9 mouse cellular contexts compared by ENCODE assay signal in genomic region chr1:120685650-120686244, GRCm38 (mm10).
DNase-seq lines count a peak whose midpoint lies in the region; ATAC-seq and TF ChIP-seq lines count a peak whose summit lies in the region.
"Had no signal": no experiment of that assay in that cellular context is flagged by ENCODE, and none has a peak within 500 bp of the region (broad histone marks: within the 10 kb centered on the region; RNA-seq: fewer than 3 reads in every experiment).

No protein-coding gene starts in this region.

- peak; percentile 46 for TF ChIP-seq CTCF in liver, postnatal 0 days (IDR thresholded peaks at IDR 0.05; ENCODE audit: low read depth)

- no peak for DNase-seq in forebrain, embryonic 11.5 days (ENCODE audit: low spot score)
- DNase-seq in liver, postnatal 0 days, result no peak
- no peak for DNase-seq in liver, embryonic 11.5 days (ENCODE audit: low spot score)
- no peak for DNase-seq in neural tube, embryonic 11.5 days (ENCODE audit: low spot score)
- no peak for DNase-seq in urinary bladder, postnatal 36 days (ENCODE audit: low spot score in 2 of 2)
- DNase-seq in left cerebral cortex, postnatal 36 days (ENCODE audit: low spot score in 2 of 2), result no peak

- no peak overlapping the region for H3K4me3 ChIP-seq in forebrain, embryonic 11.5 days (ENCODE audit: low read depth, low read length)
- no peak overlapping the region for H3K4me3 ChIP-seq in forebrain, embryonic 12.5 days (replicated peaks)
- H3K4me3 ChIP-seq in liver, postnatal 0 days (ENCODE audit: low read depth, low read length), result no peak overlapping the region
- no peak overlapping the region for H3K4me3 ChIP-seq in liver, embryonic 11.5 days (ENCODE audit: low read depth, low read length)
- H3K4me3 ChIP-seq in hindbrain, embryonic 12.5 days, result no peak overlapping the region
- H3K4me3 ChIP-seq in neural tube, embryonic 11.5 days (ENCODE audit: low read depth, low read length), result no peak overlapping the region
- H3K4me3 ChIP-seq: intestine, embryonic 15.5 days had no signal

- H3K4me2 ChIP-seq in forebrain, embryonic 11.5 days (ENCODE audit: low read depth, low read length, severe bottlenecking), result no peak overlapping the region
- H3K4me2 ChIP-seq in forebrain, embryonic 12.5 days, result no peak overlapping the region
- no peak overlapping the region for H3K4me2 ChIP-seq in liver, postnatal 0 days (ENCODE audit: low read depth, low read length)
- H3K4me2 ChIP-seq in liver, embryonic 11.5 days, result no peak overlapping the region
- no peak overlapping the region for H3K4me2 ChIP-seq in hindbrain, embryonic 12.5 days (replicated peaks)
- H3K4me2 ChIP-seq in neural tube, embryonic 11.5 days (ENCODE audit: low read depth), result no peak overlapping the region
- H3K4me2 ChIP-seq: intestine, embryonic 15.5 days had no signal

- intact Hi-C loops in left cerebral cortex, postnatal 36 days (cut with DNase I), result no loop called here

- H3K27me3 ChIP-seq in forebrain, embryonic 11.5 days (ENCODE audit: control insufficient read depth, insufficient read depth, low read length), result no peaks in the 10 kb centered on the region
- no peaks in the 10 kb centered on the region; the same call in 1 of the 2 replicates for H3K27me3 ChIP-seq in forebrain, embryonic 12.5 days
- H3K27me3 ChIP-seq in liver, postnatal 0 days (ENCODE audit: insufficient read depth, low read length), result no peaks in the 10 kb centered on the region
- H3K27me3 ChIP-seq in liver, embryonic 11.5 days (replicated peaks; ENCODE audit: control insufficient read depth, insufficient read depth, low read length), result no peaks in the 10 kb centered on the region
- 0 out of 2 replicates have a peak, but pooled peaks cover 2% of the 10 kb centered on the region for H3K27me3 ChIP-seq in hindbrain, embryonic 12.5 days
- no peaks in the 10 kb centered on the region for H3K27me3 ChIP-seq in neural tube, embryonic 11.5 days (ENCODE audit: control insufficient read depth, insufficient read depth, low read length)
- H3K27me3 ChIP-seq: intestine, embryonic 15.5 days had no signal

- H3K4me1 ChIP-seq in forebrain, embryonic 11.5 days (replicated peaks; ENCODE audit: control insufficient read depth, insufficient read depth, low read length), result no peaks in the 10 kb centered on the region
- no peaks in the 10 kb centered on the region for H3K4me1 ChIP-seq in forebrain, embryonic 12.5 days
- no peaks in the 10 kb centered on the region for H3K4me1 ChIP-seq in liver, postnatal 0 days (ENCODE audit: insufficient read depth)
- no peaks in the 10 kb centered on the region for H3K4me1 ChIP-seq in liver, embryonic 11.5 days (replicated peaks; ENCODE audit: control insufficient read depth, insufficient read depth, low read length)
- H3K4me1 ChIP-seq in hindbrain, embryonic 12.5 days, result peaks cover 3% of the 10 kb centered on the region; the same call in 1 of the 2 replicates
- no peaks in the 10 kb centered on the region for H3K4me1 ChIP-seq in neural tube, embryonic 11.5 days (ENCODE audit: control insufficient read depth, insufficient read depth, low read length)
- H3K4me1 ChIP-seq: intestine, embryonic 15.5 days had no signal

- H3K27ac ChIP-seq in forebrain, embryonic 11.5 days (ENCODE audit: low read depth, low read length), result no peak overlapping the region
- no peak overlapping the region for H3K27ac ChIP-seq in forebrain, embryonic 12.5 days
- H3K27ac ChIP-seq in liver, postnatal 0 days (ENCODE audit: low read depth), result no peak overlapping the region
- no peak overlapping the region for H3K27ac ChIP-seq in liver, embryonic 11.5 days (ENCODE audit: low read depth, low read length)
- no peak overlapping the region for H3K27ac ChIP-seq in hindbrain, embryonic 12.5 days
- H3K27ac ChIP-seq in neural tube, embryonic 11.5 days (ENCODE audit: low read depth, low read length), result no peak overlapping the region
- H3K27ac ChIP-seq: intestine, embryonic 15.5 days had no signal

- H3K9ac ChIP-seq in forebrain, embryonic 11.5 days (ENCODE audit: low read length), result no peak overlapping the region
- H3K9ac ChIP-seq in forebrain, embryonic 12.5 days, result no peak overlapping the region
- no peak overlapping the region for H3K9ac ChIP-seq in liver, postnatal 0 days (replicated peaks)
- H3K9ac ChIP-seq in liver, embryonic 11.5 days (ENCODE audit: low read depth, low read length), result no peak overlapping the region
- no peak overlapping the region for H3K9ac ChIP-seq in hindbrain, embryonic 12.5 days
- no peak overlapping the region for H3K9ac ChIP-seq in neural tube, embryonic 11.5 days (ENCODE audit: low read length)
- H3K9ac ChIP-seq: intestine, embryonic 15.5 days had no signal

- H3K36me3 ChIP-seq in forebrain, embryonic 11.5 days (ENCODE audit: control insufficient read depth, insufficient read depth, low read length), result no peaks in the 10 kb centered on the region
- no peaks in the 10 kb centered on the region for H3K36me3 ChIP-seq in forebrain, embryonic 12.5 days (replicated peaks)
- H3K36me3 ChIP-seq in liver, postnatal 0 days (replicated peaks; ENCODE audit: insufficient read depth, low read length), result no peaks in the 10 kb centered on the region
- no peaks in the 10 kb centered on the region for H3K36me3 ChIP-seq in liver, embryonic 11.5 days (ENCODE audit: control insufficient read depth, insufficient read depth, low read length)
- H3K36me3 ChIP-seq in hindbrain, embryonic 12.5 days, result no peaks in the 10 kb centered on the region
- H3K36me3 ChIP-seq in neural tube, embryonic 11.5 days (ENCODE audit: control insufficient read depth, insufficient read depth, low read length), result no peaks in the 10 kb centered on the region
- H3K36me3 ChIP-seq: intestine, embryonic 15.5 days had no signal

- H3K9me3 ChIP-seq in forebrain, embryonic 11.5 days (ENCODE audit: control insufficient read depth, low read length), result no peaks in the 10 kb centered on the region
- no peaks in the 10 kb centered on the region for H3K9me3 ChIP-seq in forebrain, embryonic 12.5 days
- H3K9me3 ChIP-seq in liver, postnatal 0 days (ENCODE audit: low read length), result no peaks in the 10 kb centered on the region
- H3K9me3 ChIP-seq in liver, embryonic 11.5 days (ENCODE audit: control insufficient read depth, low read length), result no peaks in the 10 kb centered on the region
- no peaks in the 10 kb centered on the region for H3K9me3 ChIP-seq in hindbrain, embryonic 12.5 days (replicated peaks)
- no peaks in the 10 kb centered on the region for H3K9me3 ChIP-seq in neural tube, embryonic 11.5 days (ENCODE audit: control insufficient read depth, low read length)
- H3K9me3 ChIP-seq: intestine, embryonic 15.5 days had no signal

- ATAC-seq in forebrain, embryonic 11.5 days (replicated peaks; ENCODE audit: low FRiP score), result peak; percentile 36; the same call in 1 of the 2 replicates
- no peak for ATAC-seq in forebrain, embryonic 12.5 days (ENCODE audit: low FRiP score)
- ATAC-seq in liver, postnatal 0 days, result no peak
- ATAC-seq in liver, embryonic 11.5 days (replicated peaks; ENCODE audit: low FRiP score), result no peak
- peak; percentile 69 for ATAC-seq in hindbrain, embryonic 12.5 days (ENCODE audit: low FRiP score)
- peak; percentile 53; the same call in 1 of the 2 replicates for ATAC-seq in neural tube, embryonic 11.5 days (ENCODE audit: insufficient read depth, low FRiP score, low TSS enrichment)
- ATAC-seq: intestine, embryonic 15.5 days had no signal

- no peak for TF ChIP-seq EP300 in liver, postnatal 0 days (IDR thresholded peaks at IDR 0.05; ENCODE audit: low read depth)

- 53% methylated on average over 6 of the region's 6 CpGs for WGBS in forebrain, embryonic 11.5 days
- WGBS in forebrain, embryonic 12.5 days, result 58% methylated on average over 6 of the region's 6 CpGs
- 46% methylated on average over 6 of the region's 6 CpGs for WGBS in liver, postnatal 0 days (ENCODE audit: insufficient replicate concordance)
- 41% methylated on average over 6 of the region's 6 CpGs for WGBS in liver, embryonic 11.5 days
- WGBS in hindbrain, embryonic 12.5 days, result 55% methylated on average over 6 of the region's 6 CpGs
- WGBS in neural tube, embryonic 11.5 days, result 38% methylated on average over 6 of the region's 6 CpGs

Comparison
In these comparisons a context has a peak if more than half of its experiments do, and no peak if none do; other contexts are left out.
1. ATAC-seq: peak in forebrain, embryonic 11.5 days (single experiment), hindbrain, embryonic 12.5 days (single experiment) and neural tube, embryonic 11.5 days (single experiment); none in forebrain, embryonic 12.5 days (single experiment), liver, postnatal 0 days (single experiment) and liver, embryonic 11.5 days (single experiment).